Mouse (Mus musculus) hindbrain, embryonic 13.5 days (tissue): Measurements from ENCODE around the gene Wnk2. TPM values are rescaled to one million over a fixed set of nuclear protein-coding genes. Genes with fewer than 3 reads are reported as not detected.

ENCODE experiments used
- ATAC-seq: fragments of 200-750 bp; cut with Nextera tagmentation; 2 replicates; pipeline ENCODE4 v1.8.0; 2017; ENCODE audit warnings: moderate TSS enrichment; ENCODE audit not compliant: low FRiP score
- H3K27ac ChIP-seq: fragments of 300-500 bp; sonication (generic); 2 replicates; pipeline ENCODE4 v1.5.1; 2015; ENCODE audit warnings: inconsistent platforms, mild to moderate bottlenecking, moderate library complexity
- H3K27me3 ChIP-seq: fragments of 300-500 bp; sonication (generic); 2 replicates; pipeline ENCODE4 v1.6.1; 2015; ENCODE audit warnings: mild to moderate bottlenecking, inconsistent platforms
- H3K36me3 ChIP-seq: fragments of 300-500 bp; sonication (generic); 2 replicates; pipeline ENCODE4 v1.6.1; 2015; ENCODE audit warnings: mild to moderate bottlenecking, inconsistent platforms
- H3K4me1 ChIP-seq: fragments of 300-500 bp; sonication (generic); replicated peaks from 2 replicates; pipeline ENCODE4 v1.6.1; 2015; ENCODE audit warnings: inconsistent platforms
- H3K4me2 ChIP-seq: fragments of 300-500 bp; sonication (generic); 2 replicates; pipeline ENCODE4 v1.6.1; 2015; ENCODE audit warnings: inconsistent platforms, mild to moderate bottlenecking, moderate library complexity
- H3K4me3 ChIP-seq: fragments of 300-500 bp; sonication (generic); 2 replicates; pipeline ENCODE4 v1.5.1; 2015; ENCODE audit warnings: mild to moderate bottlenecking, inconsistent platforms
- H3K9ac ChIP-seq: fragments of 300-500 bp; sonication (generic); 2 replicates; pipeline ENCODE4 v1.6.1; 2015; ENCODE audit warnings: mild to moderate bottlenecking, inconsistent platforms
- H3K9me3 ChIP-seq: fragments of 300-500 bp; sonication (generic); 2 replicates; pipeline ENCODE4 v1.6.1; 2016; ENCODE audit warnings: inconsistent platforms
- WGBS: fragments of 180-500 bp; shearing (Covaris S2); methylation state at CpG from one replicate; pipeline ENCODE4 v1.1.7; 2015; 5-methylcytosine and 5-hydroxymethylcytosine counted together
- polyA plus RNA-seq: library from polyadenylated mRNA; unstranded; fragments of >200 nt; fragmentation: Nextera tagmentation; extraction: Ambion mirVana; gene quantifications from 2 replicates; pipeline ENCODE4 v1.2.1, GENCODE M21; 2015

Wnk2 gene
- polyA plus RNA-seq, 1 experiment from 2014 or later: 20.3 TPM

DNA sequence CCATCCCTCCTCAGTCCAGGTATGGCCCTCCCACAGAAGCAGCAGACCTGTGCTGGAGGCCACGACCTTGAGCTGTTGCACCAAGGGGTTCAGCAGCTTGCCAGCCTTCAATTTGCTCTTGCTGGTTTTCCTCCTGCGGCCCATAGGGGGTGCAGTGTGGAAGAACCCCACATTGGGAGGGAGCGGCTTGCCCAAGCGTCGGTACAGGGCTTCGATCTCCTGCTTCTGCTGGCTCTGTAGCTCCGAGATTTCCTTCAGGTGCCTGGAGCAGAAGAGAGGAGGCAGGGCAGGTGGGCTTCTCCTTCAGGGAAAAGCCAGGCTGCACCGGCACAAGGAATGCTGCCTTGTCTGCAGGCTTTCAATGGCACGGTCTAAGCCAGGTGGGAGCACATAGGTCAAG, 95.3 kb downstream of the Wnk2 start:
- H3K36me3 ChIP-seq: peaks cover 75% of the 10 kb centered on the region
- no peak for ATAC-seq
- H3K9me3 ChIP-seq: no peaks in the 10 kb centered on the region
- no peaks in the 10 kb centered on the region for H3K27me3 ChIP-seq
- H3K9ac ChIP-seq: no peak overlapping the region
- no peak overlapping the region for H3K4me2 ChIP-seq
- H3K4me3 ChIP-seq: no peak overlapping the region
- no peak overlapping the region for H3K27ac ChIP-seq
- no peaks in the 10 kb centered on the region for H3K4me1 ChIP-seq
- 54% methylated on average over 9 of the region's 9 CpGs for WGBS

DNA sequence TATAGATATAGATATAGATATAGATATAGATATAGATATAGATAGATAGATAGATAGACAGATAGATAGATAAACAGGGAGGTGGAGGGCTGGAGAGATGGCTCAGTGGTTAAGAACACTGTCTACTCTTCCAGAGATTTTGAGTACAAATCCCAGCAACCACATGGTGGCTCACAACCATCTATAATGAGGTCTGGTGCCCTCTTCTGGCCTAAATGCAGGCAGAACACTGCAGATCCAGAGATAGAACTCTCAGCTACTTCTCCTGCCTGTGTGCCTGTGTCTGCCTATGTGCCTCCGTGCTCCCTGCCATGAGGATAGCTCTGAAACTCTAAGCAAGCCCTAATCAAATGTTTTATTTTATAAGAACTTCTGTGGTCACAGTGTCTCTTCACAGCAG, 100.4 kb downstream of the Wnk2 start:
- H3K4me2 ChIP-seq: no peak overlapping the region
- no peak overlapping the region for H3K9ac ChIP-seq
- H3K27me3 ChIP-seq: no peaks in the 10 kb centered on the region
- no peak overlapping the region for H3K4me3 ChIP-seq
- H3K27ac ChIP-seq: no peak overlapping the region
- no peak for ATAC-seq
- peaks cover 13% of the 10 kb centered on the region for H3K4me1 ChIP-seq
- H3K9me3 ChIP-seq: no peaks in the 10 kb centered on the region
- WGBS: 93% methylated on average over 1 of the region's 1 CpGs
- peaks cover 69% of the 10 kb centered on the region for H3K36me3 ChIP-seq

DNA sequence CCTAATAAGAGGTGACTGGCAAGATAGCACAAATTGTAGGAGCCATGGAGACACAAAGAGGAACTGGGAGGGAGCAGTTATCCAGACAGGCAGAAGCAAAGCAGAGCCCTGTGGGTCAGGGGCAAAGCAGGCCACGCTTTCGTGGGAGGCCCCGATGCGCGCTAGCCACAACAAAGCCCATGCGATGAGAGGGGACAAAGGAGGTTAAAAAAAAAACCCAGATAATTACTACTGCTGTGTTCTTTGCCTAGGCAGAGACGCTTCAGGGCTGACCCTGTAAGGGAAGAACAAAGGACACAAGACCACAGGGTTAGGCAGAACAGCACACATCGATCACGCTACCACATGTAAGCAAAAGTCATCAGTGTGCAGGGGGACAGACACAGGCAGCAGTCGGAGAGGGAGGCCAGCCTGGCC, 103.7 kb downstream of the Wnk2 start:
- Histone ChIP-seq H3K9ac (peak overlapping the region; percentile 51; the same call in 1 of the 2 replicates), H3K4me2 (no peak overlapping the region), H3K4me1 (peaks cover 18% of the 10 kb centered on the region), H3K9me3 (no peaks in the 10 kb centered on the region), H3K27me3 (no peaks in the 10 kb centered on the region), H3K4me3 (no peak overlapping the region), H3K27ac (peak overlapping the region; percentile 76), H3K36me3 (peaks cover 56% of the 10 kb centered on the region)
- no peak for ATAC-seq
- 19% methylated on average over 10 of the region's 10 CpGs for WGBS

DNA sequence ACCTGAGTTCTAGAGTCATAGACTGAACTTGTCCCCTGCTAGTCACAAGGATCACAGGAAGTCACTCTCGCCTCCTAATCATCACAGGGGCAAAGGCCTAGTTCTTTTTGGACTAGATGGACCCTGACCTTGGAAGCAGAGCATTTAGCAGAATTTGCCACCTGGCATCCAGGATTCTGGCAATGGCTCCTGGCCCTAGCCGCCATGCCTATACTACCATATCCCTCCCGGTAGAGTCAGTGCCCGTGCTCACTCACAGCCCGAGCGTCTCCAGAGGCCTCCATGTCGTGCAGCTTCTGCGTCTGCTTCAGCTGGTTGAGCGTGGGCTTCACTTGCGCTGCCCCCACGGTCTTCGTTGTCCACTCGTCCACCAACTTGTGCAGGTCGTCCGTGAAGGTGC, 105.4 kb downstream of the Wnk2 start:
- H3K4me2 ChIP-seq: no peak overlapping the region
- no peak for ATAC-seq
- WGBS: 94% methylated on average over 15 of the region's 15 CpGs
- no peaks in the 10 kb centered on the region for H3K27me3 ChIP-seq
- peaks cover 57% of the 10 kb centered on the region for H3K36me3 ChIP-seq
- H3K9ac ChIP-seq: no peak overlapping the region
- H3K9me3 ChIP-seq: no peaks in the 10 kb centered on the region
- H3K4me3 ChIP-seq: no peak overlapping the region
- peaks cover 33% of the 10 kb centered on the region for H3K4me1 ChIP-seq
- no peak overlapping the region for H3K27ac ChIP-seq

DNA sequence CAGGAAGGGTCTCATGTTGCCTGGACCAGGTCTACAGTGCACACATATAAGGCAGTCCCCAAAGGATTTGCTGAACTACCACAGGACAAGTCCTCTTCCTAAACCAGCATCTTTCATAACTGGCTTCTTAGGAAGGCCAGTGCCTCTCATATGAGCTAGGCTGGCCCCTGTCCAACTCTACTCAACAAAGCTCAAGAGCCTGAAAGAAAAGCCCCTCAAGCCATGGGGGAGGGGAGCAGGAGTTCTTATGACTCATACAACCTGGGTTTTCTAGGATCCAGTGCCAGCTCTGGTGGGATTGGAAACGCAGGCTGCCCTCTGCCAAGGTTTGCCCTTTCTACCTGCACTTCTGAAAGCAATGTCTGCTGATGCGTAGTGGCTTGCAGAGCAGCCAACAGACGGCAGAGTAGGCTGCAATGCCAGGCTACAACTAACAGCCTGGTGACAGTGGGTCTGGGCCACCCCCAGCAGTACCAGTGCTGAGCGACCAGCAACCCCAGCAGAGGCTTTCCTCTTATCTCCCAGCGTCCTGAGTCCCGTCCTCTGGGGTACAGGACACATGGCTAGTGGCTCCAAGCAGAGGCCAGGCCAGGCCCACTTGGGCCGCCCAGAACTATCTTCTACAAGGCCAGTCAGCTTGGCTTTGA, 110.8 kb downstream of the Wnk2 start:
- H3K9me3 ChIP-seq: no peaks in the 10 kb centered on the region
- H3K4me3 ChIP-seq: no peak overlapping the region
- peaks cover 67% of the 10 kb centered on the region for H3K36me3 ChIP-seq
- H3K4me1 ChIP-seq: peaks cover 31% of the 10 kb centered on the region
- no peak overlapping the region for H3K9ac ChIP-seq
- H3K27me3 ChIP-seq: no peaks in the 10 kb centered on the region
- H3K27ac ChIP-seq: peak overlapping the region; percentile 64; the same call in 1 of the 2 replicates
- H3K4me2 ChIP-seq: no peak overlapping the region
- 83% methylated on average over 7 of the region's 7 CpGs for WGBS
- no peak for ATAC-seq

DNA sequence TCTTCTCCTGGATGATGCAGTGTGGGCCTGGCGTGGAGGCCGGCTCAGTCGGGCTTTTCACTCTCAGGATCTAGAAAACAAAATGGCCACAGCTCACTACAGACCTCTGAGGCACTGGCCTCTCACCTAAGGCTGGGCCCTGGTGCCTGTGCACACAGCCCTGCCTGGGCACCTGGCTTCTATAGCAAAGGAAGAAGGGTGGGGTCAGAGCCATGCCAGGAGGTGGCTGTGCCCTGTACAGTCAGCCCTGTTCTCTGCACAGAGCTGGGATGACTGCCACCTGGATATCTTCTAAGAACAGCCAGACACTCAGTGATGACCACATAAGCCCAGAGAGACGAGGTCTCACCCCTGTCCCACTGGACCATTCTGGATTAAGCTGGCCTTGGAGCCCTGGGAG, 111.4 kb downstream of the Wnk2 start:
- H3K9ac ChIP-seq: no peak overlapping the region
- no peaks in the 10 kb centered on the region for H3K9me3 ChIP-seq
- H3K4me2 ChIP-seq: no peak overlapping the region
- WGBS: 96% methylated on average over 4 of the region's 4 CpGs
- no peak for ATAC-seq
- peaks cover 31% of the 10 kb centered on the region for H3K4me1 ChIP-seq
- H3K4me3 ChIP-seq: no peak overlapping the region
- 0 out of 2 replicates have a peak overlapping the region, but pooled peaks have one; percentile 2 for H3K27ac ChIP-seq
- peaks cover 60% of the 10 kb centered on the region for H3K36me3 ChIP-seq
- no peaks in the 10 kb centered on the region for H3K27me3 ChIP-seq

DNA sequence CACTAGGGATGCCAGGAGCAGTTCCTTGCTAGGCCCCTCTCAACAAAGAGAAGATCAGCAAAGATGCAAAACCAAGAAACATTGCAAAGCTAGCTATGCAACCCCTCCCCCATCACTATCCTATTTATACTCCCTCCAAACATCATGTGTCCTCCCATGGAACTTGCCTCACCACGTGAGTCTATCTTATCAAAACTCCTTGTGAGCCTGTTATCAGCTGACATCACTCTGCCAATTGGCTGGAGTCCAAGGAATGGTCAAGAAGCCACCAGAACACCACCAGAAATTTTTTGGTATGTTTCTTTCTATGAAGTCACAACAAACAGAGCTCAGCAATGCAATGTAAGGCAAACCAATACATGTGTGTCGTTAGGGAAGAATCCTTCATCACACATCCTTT, 116.8 kb downstream of the Wnk2 start:
- H3K4me2 ChIP-seq: no peak overlapping the region
- H3K4me3 ChIP-seq: no peak overlapping the region
- H3K27me3 ChIP-seq: no peaks in the 10 kb centered on the region
- no peaks in the 10 kb centered on the region for H3K9me3 ChIP-seq
- WGBS: 89% methylated on average over 2 of the region's 2 CpGs
- peaks cover 22% of the 10 kb centered on the region for H3K36me3 ChIP-seq
- peaks cover 5% of the 10 kb centered on the region; the same call in 1 of the 2 replicates for H3K4me1 ChIP-seq
- no peak overlapping the region for H3K27ac ChIP-seq
- H3K9ac ChIP-seq: no peak overlapping the region
- no peak for ATAC-seq

DNA sequence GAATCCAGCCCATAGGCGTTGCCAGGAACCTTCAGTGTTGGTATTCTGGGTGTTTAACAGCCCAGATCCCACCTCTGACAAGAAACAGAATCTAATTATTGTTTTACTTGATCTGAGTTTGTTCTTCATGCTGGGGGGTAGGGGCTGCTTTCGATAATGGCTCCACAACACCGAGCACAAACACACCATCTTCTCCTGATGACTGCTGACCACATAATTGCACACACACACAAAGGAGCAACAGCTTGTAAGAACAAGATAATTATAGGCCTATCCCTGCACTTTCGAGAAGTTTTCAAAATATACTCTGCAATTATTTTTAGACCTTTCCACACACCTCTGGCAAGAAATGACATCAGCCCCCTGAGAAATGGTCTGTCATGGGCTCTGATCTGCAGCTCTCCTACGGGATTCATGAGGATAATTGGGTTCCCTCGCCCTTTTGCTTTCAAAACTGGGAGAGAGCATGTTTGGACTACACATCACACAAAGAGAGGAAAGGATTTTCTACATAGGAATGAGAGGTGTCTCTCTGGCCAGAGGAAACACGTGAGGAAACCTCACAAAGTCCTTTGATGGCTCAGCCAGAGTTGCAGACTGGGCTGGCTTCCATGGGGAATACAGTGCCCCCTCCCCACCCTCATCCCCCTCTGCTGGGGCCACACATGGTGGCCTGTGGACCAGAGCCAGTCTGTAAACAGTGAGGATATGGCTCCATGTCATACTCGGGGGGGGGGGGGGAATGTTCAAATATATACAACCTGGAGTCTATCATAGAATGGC, 118.9 kb downstream of the Wnk2 start:
- ATAC-seq: no peak
- Histone ChIP-seq H3K4me3 (no peak overlapping the region), H3K9me3 (no peaks in the 10 kb centered on the region), H3K27ac (no peak overlapping the region), H3K9ac (no peak overlapping the region), H3K36me3 (peaks cover 3% of the 10 kb centered on the region; the same call in 1 of the 2 replicates), H3K4me2 (no peak overlapping the region), H3K4me1 (peaks cover 9% of the 10 kb centered on the region), H3K27me3 (no peaks in the 10 kb centered on the region)
- 68% methylated on average over 8 of the region's 8 CpGs for WGBS

DNA sequence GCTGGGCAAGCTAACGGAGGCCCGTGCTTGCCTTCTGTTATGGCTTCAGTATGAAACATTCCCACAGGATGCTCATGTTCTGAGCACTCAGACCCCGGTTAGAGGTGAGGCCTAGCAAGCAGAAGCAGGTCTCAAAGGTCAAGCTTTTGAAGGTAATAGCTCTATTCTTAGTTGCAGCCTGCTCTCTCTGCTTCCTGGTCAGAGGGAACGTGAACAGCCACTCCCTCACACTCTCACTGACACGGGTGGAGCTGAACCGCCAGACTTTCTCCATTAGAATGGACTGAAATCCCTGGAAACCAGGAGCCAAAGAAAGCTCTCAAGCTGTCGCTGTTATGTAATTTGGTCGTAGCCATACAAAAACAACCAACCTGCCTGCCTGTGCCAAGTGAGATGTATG, 120.8 kb downstream of the Wnk2 start:
- ATAC-seq: no peak
- Histone ChIP-seq H3K36me3 (no peaks in the 10 kb centered on the region), H3K27me3 (no peaks in the 10 kb centered on the region), H3K27ac (no peak overlapping the region), H3K4me2 (no peak overlapping the region), H3K4me3 (no peak overlapping the region), H3K9ac (no peak overlapping the region), H3K4me1 (peaks cover 9% of the 10 kb centered on the region), H3K9me3 (no peaks in the 10 kb centered on the region)
- 88% methylated on average over 8 of the region's 8 CpGs for WGBS

DNA sequence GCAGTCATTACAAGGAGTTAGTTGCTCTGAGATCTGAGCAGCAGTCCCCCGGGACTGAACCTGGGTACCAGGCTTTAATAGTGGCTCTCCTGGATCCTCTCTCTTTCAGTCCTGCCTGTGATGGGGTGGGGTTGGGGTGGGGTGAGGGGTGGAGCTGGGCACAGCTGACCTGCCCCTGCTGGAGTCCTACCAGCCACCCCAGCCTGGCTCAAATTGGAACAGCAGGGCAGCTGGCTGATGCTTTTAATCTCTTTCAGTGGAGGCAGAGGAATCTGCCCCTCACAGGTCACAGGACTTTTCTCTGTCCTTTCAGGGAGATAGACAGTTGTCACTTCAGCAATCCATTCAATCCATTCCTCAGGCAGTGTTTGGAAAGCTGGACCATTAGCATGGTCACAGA, 122.3 kb downstream of the Wnk2 start:
- H3K4me1 ChIP-seq: peaks cover 9% of the 10 kb centered on the region
- WGBS: 12% methylated on average over 1 of the region's 1 CpGs

DNA sequence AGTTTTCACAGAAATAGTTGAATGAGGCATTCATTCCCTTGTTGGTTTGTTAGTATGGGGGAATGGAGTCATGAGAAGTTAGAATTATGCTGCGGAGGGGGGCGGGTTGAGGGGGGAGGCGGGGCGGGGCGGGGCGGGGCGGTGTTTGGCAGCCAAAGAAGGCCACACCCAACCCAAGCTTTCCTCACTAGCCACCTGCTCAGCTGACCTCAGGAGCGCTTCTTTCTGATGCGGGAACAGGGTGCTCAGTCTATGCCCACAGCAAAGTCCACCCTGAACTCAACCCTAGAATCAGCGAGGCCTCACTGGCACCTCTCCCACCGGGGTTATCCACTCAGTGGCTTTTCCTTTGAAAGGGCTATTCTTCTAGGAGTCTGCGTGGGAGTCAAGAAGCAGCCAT, 123.1 kb downstream of the Wnk2 start:
- WGBS: 9% methylated on average over 12 of the region's 12 CpGs

More for the DNA sequence above, 122.3 kb downstream of the Wnk2 start:
- H3K27me3 ChIP-seq: no peaks in the 10 kb centered on the region
- no peaks in the 10 kb centered on the region for H3K36me3 ChIP-seq
- H3K4me2 ChIP-seq: no peak overlapping the region
- no peaks in the 10 kb centered on the region for H3K9me3 ChIP-seq
- H3K27ac ChIP-seq: no peak overlapping the region
- H3K4me3 ChIP-seq: no peak overlapping the region
- no peak for ATAC-seq
- no peak overlapping the region for H3K9ac ChIP-seq

DNA sequence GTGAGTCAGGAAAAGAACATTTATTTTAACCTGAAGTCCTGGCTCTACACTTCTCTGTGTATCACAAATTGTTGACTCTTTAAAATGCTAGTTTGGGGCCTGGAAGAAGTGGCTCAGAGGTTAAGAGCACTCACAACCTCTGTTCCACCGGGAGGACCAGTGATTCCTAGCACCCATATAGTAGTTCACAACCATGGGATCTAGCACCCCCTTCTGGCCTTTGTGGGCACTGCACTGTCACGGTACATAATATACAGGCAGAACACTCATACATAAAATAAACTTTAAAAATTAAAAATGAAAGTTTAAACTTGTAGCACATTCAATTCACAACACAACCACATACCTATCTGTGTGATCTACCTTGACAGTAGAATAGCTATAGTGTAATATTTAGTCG, 126.1 kb downstream of the Wnk2 start:
- Histone ChIP-seq H3K36me3 (no peaks in the 10 kb centered on the region), H3K4me3 (no peak overlapping the region), H3K9ac (no peak overlapping the region), H3K9me3 (no peaks in the 10 kb centered on the region), H3K4me1 (peaks cover 9% of the 10 kb centered on the region), H3K4me2 (no peak overlapping the region), H3K27ac (no peak overlapping the region), H3K27me3 (no peaks in the 10 kb centered on the region)
- 59% methylated on average over 3 of the region's 3 CpGs for WGBS
- ATAC-seq: no peak

More for the DNA sequence above, 123.1 kb downstream of the Wnk2 start:
- Histone ChIP-seq H3K4me2 (no peak overlapping the region), H3K9ac (no peak overlapping the region), H3K9me3 (no peaks in the 10 kb centered on the region), H3K36me3 (no peaks in the 10 kb centered on the region), H3K27ac (no peak overlapping the region), H3K4me1 (peaks cover 13% of the 10 kb centered on the region), H3K4me3 (no peak overlapping the region), H3K27me3 (no peaks in the 10 kb centered on the region)
- ATAC-seq: no peak

DNA sequence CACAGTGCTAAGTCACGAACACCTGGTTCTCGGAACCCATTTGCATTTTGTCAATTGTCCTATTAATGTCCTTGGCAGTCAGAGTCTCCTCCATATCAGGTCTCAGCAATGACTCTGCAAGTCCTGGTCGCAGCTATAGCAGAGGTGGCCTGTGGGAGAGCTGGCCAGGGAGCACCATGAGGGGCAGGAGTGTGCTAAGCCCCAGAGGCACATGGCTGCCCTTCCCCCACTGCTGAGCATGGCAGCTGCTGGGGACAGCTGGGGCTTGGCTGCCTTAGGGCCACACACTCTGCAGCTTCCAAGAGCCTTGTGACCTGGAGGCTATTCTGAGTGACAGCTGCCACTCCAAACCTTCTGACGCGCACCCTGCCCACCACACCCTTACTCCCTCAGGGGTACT, 127.7 kb downstream of the Wnk2 start:
- H3K4me3 ChIP-seq: no peak overlapping the region
- no peak overlapping the region for H3K27ac ChIP-seq
- H3K4me2 ChIP-seq: no peak overlapping the region
- H3K27me3 ChIP-seq: no peaks in the 10 kb centered on the region
- H3K9ac ChIP-seq: no peak overlapping the region
- no peak for ATAC-seq
- WGBS: 34% methylated on average over 5 of the region's 5 CpGs
- H3K4me1 ChIP-seq: peaks cover 24% of the 10 kb centered on the region
- no peaks in the 10 kb centered on the region for H3K9me3 ChIP-seq
- H3K36me3 ChIP-seq: no peaks in the 10 kb centered on the region
